Mouse (Mus musculus) layer of hippocampus, postnatal 36 days (tissue): Measurements from ENCODE around the gene Notch2. TPM values are rescaled to one million over a fixed set of nuclear protein-coding genes. Genes with fewer than 3 reads are reported as not detected.
"Not testable (repeated sequence)": the region's sequence is repeated elsewhere in the genome, so short reads cannot be mapped to it uniquely, and the experiment has no call there.

Source experiments
- DNase-seq, 2 experiments: peaks; one replicate each; pipeline ENCODE4 v3.0.0; 2022
- total RNA-seq, 2 experiments: library from RNA; stranded (reverse); gene quantifications; 2 replicates each; pipeline ENCODE4 v1.2.3; 2021

Gene Notch2
- total RNA-seq, 2 experiments from 2014 or later = 23.2 to 24.6 TPM

DNA sequence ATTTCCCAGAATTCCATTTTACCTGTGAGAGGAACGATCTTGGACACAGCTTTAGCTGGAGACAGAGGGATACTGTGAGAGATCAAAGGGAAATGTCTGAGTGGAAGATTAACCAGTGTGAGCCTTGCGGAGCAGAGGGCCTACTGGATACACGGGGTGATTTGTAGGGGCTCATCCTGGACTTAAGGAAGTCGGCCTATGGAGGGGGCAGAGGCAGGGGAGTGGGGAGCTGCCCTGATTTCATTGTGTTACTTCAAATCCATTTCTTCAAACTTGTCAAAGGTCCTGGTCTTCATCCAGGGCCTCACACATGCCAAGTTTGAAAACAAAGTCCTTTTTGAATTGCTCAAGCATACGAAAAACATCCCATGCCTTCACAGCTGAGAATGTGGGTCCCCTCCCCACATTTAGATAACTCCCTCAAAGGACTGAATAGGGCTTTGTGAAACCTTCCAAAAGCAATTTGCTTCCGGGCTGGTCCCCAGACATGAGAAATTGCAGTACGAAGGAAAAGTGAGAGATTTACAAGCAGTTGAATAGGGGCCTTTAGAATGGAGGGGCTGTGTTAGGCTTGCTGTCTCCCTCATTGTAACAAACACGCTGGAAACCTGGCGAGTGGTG, 91.6 kb downstream of the Notch2 start:
- DNase-seq = no peak

DNA sequence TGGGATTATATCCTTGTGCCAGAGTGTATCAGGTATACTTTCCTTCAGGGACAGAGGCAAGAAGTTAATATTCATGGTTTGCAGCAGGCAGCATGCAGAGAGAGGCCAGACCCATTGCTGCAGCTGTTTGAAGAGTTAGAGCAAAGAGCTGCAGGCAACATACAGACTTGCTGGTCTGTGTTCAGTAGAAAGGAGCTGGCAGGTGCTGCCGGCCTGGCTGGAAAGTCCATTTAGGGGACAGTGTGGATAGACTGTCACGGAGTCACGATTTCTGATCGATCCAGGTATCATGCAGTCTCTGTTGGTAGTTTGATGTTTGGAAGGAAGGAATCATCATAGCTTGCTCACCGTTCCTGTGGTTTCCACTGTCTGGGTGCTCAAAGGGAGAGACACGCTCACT, 92.2 kb downstream of the Notch2 start:
- DNase-seq = no peak

DNA sequence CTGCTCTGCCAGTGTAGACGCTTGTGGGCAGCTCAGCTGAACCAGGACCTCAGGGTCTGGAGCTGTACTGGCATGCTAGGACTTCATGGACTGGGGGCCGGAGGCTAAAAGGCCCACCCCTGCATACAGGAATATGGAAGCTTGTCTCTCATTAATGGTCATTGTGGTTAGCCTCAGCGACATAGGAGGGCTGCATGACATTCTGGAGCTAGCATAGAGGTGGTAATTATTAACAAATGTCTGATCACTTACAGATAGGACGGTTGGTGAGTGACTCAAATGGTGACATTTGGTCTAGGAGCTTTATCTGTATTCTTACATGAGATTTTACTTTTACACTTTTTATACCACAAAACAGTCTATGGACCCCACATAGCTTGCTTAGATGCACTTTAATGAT, 92.8 kb downstream of the Notch2 start:
- DNase-seq = no peak

DNA sequence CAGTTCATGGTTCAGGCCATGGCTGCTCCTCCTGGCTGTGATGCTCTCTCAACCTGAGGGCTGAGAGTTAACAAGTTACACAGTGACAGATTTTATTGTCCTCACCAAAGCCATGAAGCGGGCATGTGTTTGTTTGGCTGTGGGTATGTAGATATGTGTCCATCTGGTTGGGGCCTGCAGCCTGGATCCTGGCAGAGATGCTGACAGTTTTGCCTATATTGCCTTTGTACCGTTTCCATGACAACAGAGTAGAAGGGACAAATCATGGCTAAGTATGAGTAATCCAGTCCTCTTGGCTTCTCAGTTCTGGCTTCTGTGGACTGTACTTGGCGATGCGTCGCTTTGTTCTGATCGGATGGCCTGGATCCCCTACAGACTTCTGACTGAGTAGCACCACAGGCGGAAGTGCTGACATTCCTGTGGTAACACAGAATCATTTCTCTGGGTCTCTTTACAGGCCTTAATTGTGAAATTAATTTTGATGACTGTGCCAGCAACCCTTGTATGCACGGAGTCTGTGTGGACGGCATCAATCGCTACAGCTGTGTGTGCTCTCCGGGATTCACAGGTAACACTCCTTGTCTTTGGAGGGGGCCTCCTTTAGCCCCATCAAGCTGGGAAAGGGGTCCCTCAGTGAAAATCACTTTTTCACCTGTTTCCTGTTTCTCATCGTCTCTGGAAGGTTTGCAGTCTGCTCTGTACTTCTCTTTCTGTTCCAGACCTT, 93.4 kb downstream of the Notch2 start:
- peak; percentile 40 to 45 for DNase-seq

DNA sequence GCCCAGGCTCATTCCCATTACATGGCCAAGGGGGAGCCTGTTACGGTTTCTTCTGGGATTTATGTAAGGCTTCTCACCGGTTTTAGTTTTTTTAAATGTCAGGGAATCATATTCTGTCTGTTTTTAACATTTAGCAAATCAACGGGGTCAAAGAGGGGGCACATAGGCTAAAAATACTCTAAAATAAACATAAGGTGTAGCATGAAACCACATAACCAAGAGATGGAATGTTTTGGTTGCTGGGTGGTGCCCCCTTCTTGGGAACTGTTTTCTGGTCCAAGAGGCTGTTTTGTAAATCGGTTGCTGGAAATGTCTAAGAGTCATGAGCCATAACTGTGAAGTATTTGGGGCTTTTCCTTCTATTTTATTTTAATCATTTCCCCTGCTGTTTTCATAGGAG, 95.1 kb downstream of the Notch2 start:
- DNase-seq = no peak

DNA sequence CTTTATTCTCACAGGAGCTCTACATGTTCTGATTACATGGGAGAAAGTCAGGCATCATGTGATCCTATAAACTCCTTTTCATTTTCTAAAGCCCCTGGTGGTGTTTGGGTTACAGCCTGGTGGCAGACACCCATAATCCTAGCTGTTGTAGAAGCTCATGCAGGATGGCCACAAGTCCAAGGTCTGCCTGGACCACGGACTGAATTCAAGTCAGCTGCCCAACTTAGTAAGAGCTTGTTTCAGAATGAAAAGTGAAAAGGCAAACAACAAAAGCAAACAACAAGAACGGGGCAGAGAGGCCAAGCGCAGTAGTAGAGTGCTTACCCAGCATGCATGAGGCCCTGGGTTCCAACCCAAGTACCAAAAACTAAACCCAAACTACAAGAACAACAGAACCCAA, 95.5 kb downstream of the Notch2 start:
- DNase-seq = no peak

DNA sequence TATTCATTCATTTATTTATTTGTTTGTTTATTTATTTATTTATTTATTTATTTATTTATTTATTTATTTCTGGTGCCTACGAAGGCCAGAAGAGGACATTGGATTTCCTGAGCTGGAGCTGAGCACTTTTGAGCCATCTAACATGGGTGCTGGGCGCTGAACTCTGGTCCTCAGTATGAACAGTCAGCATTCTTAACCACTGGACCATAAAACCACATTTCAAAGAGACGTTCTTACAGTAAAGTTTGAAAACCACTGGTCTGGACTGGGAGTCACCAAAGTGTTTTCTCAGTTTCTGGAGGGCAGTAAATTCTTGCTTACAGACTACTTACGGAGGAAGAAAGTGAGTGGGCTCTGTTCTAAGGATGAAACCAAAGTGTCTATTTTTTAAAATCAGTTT, 97.3 kb downstream of the Notch2 start:
- DNase-seq = no peak

DNA sequence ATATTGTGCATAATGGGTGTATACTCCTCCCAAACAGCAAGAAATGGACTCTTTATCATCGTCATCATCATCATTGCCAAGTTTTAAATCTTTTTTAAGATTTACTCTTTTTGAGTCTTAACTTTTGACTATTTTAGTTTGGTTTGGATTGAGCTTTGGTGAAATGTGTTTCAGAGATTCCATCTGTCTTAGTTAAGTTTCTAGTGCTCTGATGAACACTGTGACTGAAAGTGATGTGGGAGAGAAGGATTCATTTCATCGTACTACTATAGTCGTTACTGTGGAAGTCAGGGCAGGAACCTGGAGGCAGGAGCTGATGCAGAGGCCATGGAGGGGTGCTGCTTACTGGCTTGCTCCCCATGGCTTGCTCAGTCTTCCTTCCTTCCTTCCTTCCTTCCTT, 104.9 kb downstream of the Notch2 start:
- DNase-seq = no peak

DNA sequence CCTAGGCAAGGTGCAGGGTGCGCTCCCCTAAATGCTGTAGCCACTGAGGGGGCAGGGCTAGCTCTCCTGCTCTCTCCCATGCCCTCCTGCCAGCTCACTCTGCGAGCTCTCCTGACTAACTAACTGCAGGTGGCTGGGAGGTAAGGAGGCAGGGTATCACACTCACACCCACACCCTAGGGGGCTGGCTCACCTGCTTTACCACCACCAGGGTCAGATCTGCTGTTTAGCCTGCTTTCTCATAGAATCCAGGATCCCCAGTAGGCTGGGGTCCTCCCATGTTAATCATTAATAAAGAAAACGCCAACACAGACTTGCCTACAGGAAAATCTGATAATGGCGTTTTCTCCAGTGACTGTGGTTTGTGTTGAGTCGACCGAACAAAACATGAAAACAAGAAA, 106.0 kb downstream of the Notch2 start:
- no peak for DNase-seq

DNA sequence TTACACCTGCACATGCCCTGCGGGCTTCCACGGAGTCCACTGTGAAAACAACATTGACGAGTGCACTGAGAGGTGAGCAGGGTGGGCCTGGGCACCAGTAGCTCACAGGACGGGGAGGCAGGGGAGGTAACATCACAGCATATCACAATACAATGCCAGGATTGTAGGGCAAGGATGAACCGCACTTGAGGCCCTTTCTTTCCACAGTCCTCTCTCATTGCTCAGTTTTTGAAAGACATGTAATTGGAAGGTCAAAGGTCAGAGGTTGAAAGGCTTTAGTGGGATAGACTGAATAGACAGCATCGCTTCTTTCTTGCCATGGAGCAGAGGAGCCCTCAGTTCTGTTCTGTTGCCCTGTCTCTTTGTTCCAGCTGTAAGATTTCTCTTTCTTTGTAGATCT, 107.6 kb downstream of the Notch2 start:
- no peak for DNase-seq

DNA sequence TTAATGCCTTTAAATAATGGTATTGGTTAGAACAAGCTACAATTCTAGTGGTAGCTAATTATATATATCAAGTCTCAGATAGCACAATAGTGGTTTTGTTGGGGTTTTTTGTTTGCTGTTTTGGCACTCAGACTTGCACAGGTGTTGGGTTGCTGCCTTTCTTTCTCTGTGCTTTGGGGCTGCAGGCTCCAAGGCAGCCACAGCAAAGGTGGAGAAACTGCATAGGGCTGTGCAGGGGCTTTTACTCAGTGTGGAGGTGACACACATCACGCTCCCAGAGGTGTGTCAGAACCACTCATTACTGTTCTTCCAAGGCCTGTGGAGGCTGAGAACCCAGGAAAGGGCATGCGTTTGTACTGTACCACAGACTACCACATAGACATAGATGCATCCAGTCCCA, 114.4 kb downstream of the Notch2 start:
- no peak for DNase-seq

DNA sequence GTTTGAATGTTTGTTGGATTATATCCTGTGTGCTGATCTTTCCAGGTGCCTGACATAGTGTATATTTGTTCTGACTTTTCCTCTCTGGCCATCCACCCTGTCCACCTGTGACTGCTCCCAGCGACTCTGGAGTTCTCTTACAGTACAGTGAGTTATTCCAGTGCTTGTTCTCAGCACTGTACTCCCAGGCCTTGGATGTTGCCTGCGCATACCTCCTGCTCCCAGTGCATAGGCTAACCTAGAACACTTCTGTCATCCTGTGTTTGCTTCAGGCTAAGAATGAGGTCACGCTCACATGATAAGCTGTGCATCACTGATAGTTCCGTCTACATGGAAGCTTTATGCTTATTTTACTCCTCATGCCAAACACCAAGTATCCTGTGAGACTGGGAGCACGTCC, 115.4 kb downstream of the Notch2 start:
- DNase-seq = no peak

DNA sequence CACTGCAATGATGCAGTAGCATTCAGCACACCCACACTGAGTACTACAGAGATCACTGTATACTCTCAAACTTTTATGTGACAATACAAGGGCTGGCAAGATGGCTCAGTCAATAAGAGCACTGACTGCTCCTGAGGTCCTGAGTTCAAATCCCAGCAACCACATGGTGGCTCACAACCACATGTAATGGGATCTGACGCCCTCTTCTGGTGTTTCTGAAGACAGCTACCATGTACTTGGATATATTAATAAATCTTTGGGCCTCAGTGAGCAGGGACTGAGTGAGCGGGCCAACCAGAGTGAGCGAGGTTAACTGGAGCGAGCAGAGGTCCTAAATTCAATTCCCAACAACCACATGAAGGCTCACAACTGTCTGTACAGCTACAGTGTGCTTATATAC, 118.8 kb downstream of the Notch2 start:
- DNase-seq = not testable (repeated sequence)

DNA sequence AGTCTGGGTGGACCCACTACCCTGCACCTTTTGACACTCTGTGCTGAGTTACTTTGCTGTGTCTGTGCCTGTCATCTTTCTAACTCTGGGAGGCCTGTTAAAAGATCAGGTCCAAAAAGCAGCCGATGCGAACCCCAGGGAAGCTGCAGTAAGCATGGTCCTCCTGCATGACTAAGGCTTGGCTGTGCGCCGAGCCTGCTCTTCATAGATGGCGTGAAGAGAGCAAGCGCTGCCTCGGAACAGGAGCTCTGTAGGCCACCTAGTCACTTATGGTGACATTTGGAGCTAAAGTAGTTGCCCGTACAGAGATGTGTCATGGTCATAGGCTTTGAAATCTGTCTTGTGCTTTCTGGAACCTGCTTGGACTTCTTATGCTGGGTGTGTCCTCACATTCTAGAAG, 119.3 kb downstream of the Notch2 start:
- DNase-seq = no peak

DNA sequence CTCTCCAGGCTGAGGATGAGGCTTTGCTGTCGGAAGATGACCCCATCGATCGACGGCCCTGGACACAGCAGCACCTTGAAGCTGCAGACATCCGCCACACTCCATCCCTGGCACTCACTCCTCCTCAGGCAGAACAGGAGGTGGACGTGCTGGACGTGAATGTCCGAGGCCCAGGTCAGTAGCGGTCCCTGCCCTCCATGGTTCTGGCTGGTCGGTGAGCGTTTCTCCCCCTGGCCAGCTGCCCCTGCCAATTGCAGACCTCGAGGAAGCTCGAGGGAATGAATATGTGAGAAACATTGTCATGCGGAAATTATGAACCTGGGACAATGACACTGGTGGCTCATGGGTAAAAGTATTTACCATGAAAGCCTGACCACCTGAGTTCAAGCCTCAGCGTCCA, 128.1 kb downstream of the Notch2 start:
- no peak for DNase-seq

DNA sequence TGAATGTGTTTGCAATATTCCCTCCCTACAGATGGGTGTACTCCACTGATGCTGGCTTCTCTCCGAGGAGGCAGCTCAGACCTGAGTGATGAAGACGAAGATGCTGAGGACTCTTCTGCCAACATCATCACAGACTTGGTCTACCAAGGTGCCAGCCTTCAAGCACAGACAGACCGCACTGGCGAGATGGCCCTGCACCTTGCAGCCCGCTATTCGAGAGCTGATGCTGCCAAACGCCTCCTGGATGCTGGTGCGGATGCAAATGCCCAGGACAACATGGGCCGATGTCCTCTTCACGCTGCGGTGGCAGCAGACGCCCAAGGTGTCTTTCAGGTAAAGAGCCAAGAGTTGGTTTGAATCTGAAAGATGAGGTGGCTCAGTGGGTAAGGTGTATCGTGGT, 129.5 kb downstream of the Notch2 start:
- no peak for DNase-seq

DNA sequence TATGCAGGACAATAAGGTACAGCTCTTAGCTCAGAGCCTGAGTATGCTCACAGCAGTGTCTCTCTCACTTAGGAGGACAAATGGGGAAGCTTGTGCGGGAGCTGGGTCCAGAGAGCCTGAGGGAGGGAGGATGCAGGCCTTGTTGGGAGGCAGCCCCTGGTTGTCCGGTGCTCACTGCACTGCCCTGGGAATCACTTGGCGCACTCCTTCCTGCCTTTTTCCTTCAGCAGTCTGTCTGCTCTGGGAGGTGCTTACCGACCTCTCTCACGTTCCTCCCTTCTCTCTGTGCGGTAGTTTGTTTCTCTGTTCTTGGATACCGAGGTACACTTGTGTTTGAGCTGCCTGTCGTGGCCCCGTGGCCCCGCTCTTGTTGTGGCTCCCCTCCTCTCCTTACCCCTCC, 131.9 kb downstream of the Notch2 start:
- no peak for DNase-seq

DNA sequence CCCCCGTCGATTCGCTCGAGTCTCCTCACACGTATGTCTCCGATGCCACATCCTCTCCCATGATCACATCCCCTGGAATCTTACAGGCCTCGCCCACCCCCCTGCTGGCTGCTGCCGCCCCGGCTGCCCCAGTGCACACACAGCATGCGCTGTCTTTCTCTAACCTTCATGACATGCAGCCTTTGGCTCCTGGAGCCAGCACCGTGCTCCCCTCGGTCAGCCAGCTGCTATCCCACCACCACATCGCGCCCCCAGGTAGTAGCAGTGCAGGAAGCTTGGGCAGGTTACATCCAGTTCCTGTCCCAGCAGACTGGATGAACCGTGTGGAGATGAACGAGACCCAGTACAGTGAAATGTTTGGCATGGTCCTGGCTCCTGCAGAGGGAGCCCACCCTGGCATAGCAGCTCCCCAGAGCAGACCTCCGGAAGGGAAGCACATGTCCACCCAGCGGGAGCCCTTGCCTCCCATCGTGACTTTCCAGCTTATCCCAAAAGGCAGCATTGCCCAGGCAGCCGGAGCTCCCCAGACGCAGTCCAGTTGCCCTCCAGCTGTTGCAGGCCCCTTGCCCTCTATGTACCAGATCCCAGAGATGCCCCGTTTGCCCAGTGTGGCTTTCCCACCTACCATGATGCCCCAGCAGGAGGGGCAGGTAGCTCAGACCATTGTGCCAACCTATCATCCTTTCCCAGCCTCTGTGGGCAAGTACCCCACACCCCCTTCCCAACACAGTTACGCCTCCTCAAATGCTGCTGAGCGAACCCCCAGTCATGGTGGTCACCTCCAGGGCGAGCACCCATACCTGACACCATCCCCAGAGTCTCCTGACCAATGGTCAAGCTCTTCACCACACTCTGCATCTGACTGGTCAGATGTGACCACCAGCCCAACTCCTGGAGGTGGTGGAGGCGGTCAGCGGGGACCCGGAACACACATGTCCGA, 133.4 kb downstream of the Notch2 start:
- no peak for DNase-seq

DNA sequence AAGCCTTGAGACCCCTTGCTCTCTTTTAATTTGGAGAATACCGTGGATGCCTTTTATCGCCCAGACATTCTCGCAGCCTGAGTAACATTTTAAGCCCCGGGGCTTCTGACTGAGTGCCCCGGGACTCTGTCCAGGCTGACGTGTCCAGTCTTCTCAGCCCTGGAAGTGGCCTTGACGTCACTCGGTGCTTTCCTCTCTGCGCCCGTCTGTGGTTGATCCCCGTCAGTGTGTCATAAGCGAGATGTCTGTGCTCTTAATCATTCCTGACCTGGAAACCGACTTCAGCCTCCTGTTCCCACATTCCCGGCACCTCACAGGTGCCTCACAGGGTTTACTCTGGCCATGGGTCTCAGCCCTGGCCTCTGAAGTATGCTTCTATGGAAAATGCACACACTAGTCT, 134.4 kb downstream of the Notch2 start:
- DNase-seq = no peak

DNA sequence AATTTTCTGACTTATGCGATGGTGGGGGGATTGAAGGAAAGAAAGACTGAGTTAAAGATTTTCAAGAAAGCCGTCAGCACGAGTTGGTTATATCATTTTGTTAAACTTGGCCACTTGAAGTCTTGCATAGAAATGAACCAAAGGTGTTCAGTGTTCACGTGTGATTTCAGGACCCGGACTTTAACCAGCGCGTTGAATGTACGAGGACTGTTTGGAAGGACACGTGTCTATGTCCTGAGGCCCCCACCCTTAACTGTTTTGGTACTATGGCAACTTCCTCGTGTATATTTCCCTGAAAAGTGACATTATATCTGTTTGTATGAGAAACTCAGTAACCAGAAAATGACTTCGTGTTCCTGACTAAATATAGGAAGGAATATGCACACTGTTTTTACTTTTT, 136.6 kb downstream of the Notch2 start:
- DNase-seq = no peak

DNA sequence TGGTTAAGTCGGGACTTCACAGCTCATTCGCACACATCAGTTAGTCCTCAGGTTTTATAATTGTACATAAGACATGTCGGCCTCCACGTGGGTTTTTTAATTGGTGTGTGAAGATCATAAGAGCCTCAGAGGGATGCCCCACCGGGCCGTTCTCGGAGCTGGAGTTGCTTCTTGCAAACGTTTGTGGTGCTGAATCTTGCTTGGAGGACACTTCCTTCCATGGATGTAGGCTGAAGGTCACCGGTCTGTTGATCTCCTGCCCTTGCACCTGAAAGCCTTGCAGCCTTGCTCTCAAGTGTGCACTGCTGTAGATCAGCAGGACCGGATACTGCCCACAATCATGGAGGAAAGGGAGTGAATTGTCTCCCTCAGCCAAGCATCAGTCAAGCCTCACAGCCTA, 137.7 kb downstream of the Notch2 start:
- no peak for DNase-seq

DNA sequence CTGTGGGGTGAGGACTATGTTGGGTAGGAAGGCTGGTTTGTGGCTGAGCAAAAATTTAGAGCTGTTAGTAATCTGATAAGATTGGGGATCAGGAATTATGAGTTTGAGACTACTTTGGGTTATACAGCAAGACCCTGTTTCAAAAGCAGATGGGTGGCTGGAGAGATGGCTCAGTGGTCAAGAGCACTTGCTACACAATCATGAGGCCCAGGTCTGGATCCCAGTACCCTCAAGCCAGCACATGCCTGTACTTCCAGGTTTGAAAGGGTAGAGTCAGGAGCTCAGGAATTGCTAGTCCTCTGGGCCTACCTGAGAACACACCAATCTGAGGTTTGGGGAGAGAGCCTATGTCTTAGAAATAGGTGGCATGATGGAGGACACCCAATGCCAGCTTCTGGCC, 140.1 kb downstream of the Notch2 start:
- no peak for DNase-seq

DNA sequence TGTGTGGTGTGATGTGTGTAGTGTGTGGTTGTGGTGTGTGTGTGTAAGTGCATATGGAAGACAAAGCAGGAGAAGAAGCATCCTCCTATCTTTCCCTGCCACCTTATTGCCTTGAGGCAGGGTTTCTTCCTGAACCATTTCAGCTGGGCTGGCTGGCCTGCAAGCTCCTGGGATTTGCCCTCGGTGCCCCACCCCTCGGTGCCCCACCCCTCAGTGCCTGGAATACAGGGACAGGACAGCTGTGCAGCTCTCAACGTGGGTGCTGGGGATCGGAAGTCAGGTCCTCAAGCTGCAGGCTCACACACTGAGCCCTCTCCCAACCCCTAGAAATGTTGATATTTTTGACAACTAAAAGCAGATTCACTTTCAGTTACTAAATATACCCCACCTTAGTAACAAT, 142.8 kb downstream of the Notch2 start:
- DNase-seq = no peak

DNA sequence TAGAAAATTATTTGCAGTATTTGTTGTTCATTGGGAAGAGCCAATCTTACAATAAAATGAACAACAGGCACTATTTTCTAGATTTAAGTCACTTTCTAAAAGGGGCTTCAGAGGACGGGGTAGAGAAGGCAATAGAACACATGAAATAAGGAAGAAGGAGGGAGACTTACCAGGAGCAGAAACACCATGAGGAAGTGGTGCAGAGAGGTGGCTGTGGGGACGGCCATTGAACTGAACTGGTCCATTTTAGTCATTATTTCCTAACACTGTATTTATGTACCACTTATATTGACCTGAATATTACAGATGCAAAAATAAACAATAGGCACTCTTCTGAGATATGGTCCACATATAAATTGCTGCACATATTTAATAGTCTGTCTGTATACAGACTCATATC, 143.7 kb downstream of the Notch2 start:
- no peak for DNase-seq
